Comparison of ENCODE assay signal across 9 mouse cellular contexts in genomic region chr17:36030703-36031582, GRCm38 (mm10). TPM values are rescaled to one million over a fixed set of nuclear protein-coding genes. Genes with fewer than 3 reads are reported as not detected.
DNase-seq lines count a peak whose midpoint lies in the region; ATAC-seq and TF ChIP-seq lines count a peak whose summit lies in the region.
"Not testable (repeated sequence)": the region's sequence is repeated elsewhere in the genome, so short reads cannot be mapped to it uniquely, and the experiment has no call there.
"Had no signal": no experiment of that assay in that cellular context is flagged by ENCODE, and none has a peak within 500 bp of the region (broad histone marks: within the 10 kb centered on the region; RNA-seq: fewer than 3 reads in every experiment).

No protein-coding gene starts in this region.

- peak overlapping the region; percentile 15 for H3K4me3 ChIP-seq in cerebellum, adult 2 months (replicated peaks; ENCODE audit: insufficient read depth, low read depth, low read length)
- H3K4me3 ChIP-seq in forebrain, embryonic 14.5 days (ENCODE audit: low read depth, low read length) = peak overlapping the region; percentile 38
- peak overlapping the region; percentile 64 for H3K4me3 ChIP-seq in heart, postnatal 0 days (ENCODE audit: low read depth, low read length)
- peak overlapping the region; percentile 51 for H3K4me3 ChIP-seq in kidney, adult 2 months (ENCODE audit: insufficient read depth, low read depth, low read length)
- peak overlapping the region; percentile 70 for H3K4me3 ChIP-seq in liver, embryonic 12.5 days
- peak overlapping the region; percentile 37; the same call in 1 of the 2 replicates for H3K4me3 ChIP-seq in midbrain, embryonic 11.5 days (ENCODE audit: low read depth, low read length)

- not testable (repeated sequence) for TF ChIP-seq EP300 in heart, postnatal 0 days (IDR thresholded peaks at IDR 0.05; ENCODE audit: low read depth)

- WGBS in cerebellum, adult 2 months = 49% methylated on average over 8 of the region's 8 CpGs
- 36% methylated on average over 8 of the region's 8 CpGs for WGBS in forebrain, embryonic 14.5 days
- 48% methylated on average over 8 of the region's 8 CpGs for WGBS in heart, postnatal 0 days
- 47% methylated on average over 8 of the region's 8 CpGs for WGBS in kidney, adult 2 months
- WGBS in liver, embryonic 12.5 days (ENCODE audit: insufficient replicate concordance) = 64% methylated on average over 8 of the region's 8 CpGs
- WGBS in midbrain, embryonic 11.5 days = 49% methylated on average over 7 of the region's 8 CpGs

- H3K27me3 ChIP-seq in cerebellum, adult 2 months (ENCODE audit: control insufficient read depth, insufficient read depth, low read length); forebrain, embryonic 14.5 days (replicated peaks; ENCODE audit: control insufficient read depth, insufficient read depth, low read length); heart, postnatal 0 days (ENCODE audit: control insufficient read depth, insufficient read depth, low read length); kidney, adult 2 months (replicated peaks; ENCODE audit: control insufficient read depth, insufficient read depth, low read length); liver, embryonic 12.5 days (replicated peaks); midbrain, embryonic 11.5 days (ENCODE audit: control insufficient read depth, insufficient read depth, low read length): not testable (repeated sequence)

- TF ChIP-seq CTCF in cerebellum, adult 2 months (IDR thresholded peaks at IDR 0.05; ENCODE audit: borderline replicate concordance, insufficient read depth, low read depth, low read length); heart, postnatal 0 days (IDR thresholded peaks at IDR 0.05; ENCODE audit: low read depth); kidney, adult 2 months (conservative IDR thresholded peaks at IDR 0.05; ENCODE audit: insufficient read depth, insufficient read length, low read depth, low read length): not testable (repeated sequence)

- not testable (repeated sequence) for H3K4me1 ChIP-seq in cerebellum, adult 2 months (ENCODE audit: control insufficient read depth, insufficient read depth, low read length); forebrain, embryonic 14.5 days (ENCODE audit: control insufficient read depth, insufficient read depth, low read length); heart, postnatal 0 days (ENCODE audit: control insufficient read depth, insufficient read depth); kidney, adult 2 months (ENCODE audit: control insufficient read depth, insufficient read depth, low read length); midbrain, embryonic 11.5 days (ENCODE audit: control insufficient read depth, insufficient read depth, low read length)
- H3K4me1 ChIP-seq in liver, embryonic 12.5 days = peaks cover 33% of the 10 kb centered on the region

- not testable (repeated sequence) for H3K27ac ChIP-seq in cerebellum, adult 2 months (ENCODE audit: insufficient read depth, low read length); forebrain, embryonic 14.5 days (ENCODE audit: low read depth, low read length); heart, postnatal 0 days (ENCODE audit: low read depth); kidney, adult 2 months (ENCODE audit: insufficient read depth, low read depth, low read length); midbrain, embryonic 11.5 days (ENCODE audit: low read depth, low read length)
- H3K27ac ChIP-seq in liver, embryonic 12.5 days = peak overlapping the region; percentile 22; the same call in 1 of the 2 replicates

- H3K36me3 ChIP-seq in forebrain, embryonic 14.5 days (ENCODE audit: control insufficient read depth, insufficient read depth, low read length); heart, postnatal 0 days (replicated peaks; ENCODE audit: control insufficient read depth, insufficient read depth, low read length); kidney, adult 2 months (ENCODE audit: control insufficient read depth, insufficient read depth, low read length); liver, embryonic 12.5 days; midbrain, embryonic 11.5 days (ENCODE audit: control insufficient read depth, insufficient read depth, low read length): not testable (repeated sequence)

- peak; percentile 15; the same call in 1 of the 2 replicates for ATAC-seq in forebrain, embryonic 14.5 days
- ATAC-seq in heart, postnatal 0 days (ENCODE audit: insufficient read depth, low read depth); liver, embryonic 12.5 days: not testable (repeated sequence)
- 0 out of 2 replicates have a peak, but pooled peaks have one; percentile 15 for ATAC-seq in midbrain, embryonic 11.5 days (ENCODE audit: low FRiP score)

- not testable (repeated sequence) for TF ChIP-seq POLR2A in cerebellum, adult 2 months (IDR thresholded peaks at IDR 0.05; ENCODE audit: borderline replicate concordance, insufficient read depth, low read length); kidney, adult 2 months (IDR thresholded peaks at IDR 0.05; ENCODE audit: low read depth, low read length)

- DNase-seq in cerebellum, adult 2 months = peak in 1 of 2 experiments; percentile 20
- DNase-seq in forebrain, embryonic 14.5 days (ENCODE audit: low spot score); heart, postnatal 0 days (ENCODE audit: low spot score); kidney, adult 2 months: not testable (repeated sequence)
- DNase-seq in midbrain, embryonic 11.5 days (ENCODE audit: low spot score, missing footprints) = peak; percentile 62
- peak; percentile 28 for DNase-seq in retina, postnatal 1 day

- H3K4me2 ChIP-seq in forebrain, embryonic 14.5 days (ENCODE audit: low read length) = peak overlapping the region; percentile 74
- peak overlapping the region; percentile 88 for H3K4me2 ChIP-seq in heart, postnatal 0 days (ENCODE audit: low read depth, low read length)
- H3K4me2 ChIP-seq in liver, embryonic 12.5 days = peak overlapping the region; percentile 93
- peak overlapping the region; percentile 69 for H3K4me2 ChIP-seq in midbrain, embryonic 11.5 days

- H3K9ac ChIP-seq in forebrain, embryonic 14.5 days (ENCODE audit: low read length) = peak overlapping the region; percentile 58; the same call in 1 of the 2 replicates
- H3K9ac ChIP-seq in heart, postnatal 0 days (replicated peaks; ENCODE audit: low read depth, low read length) = not testable (repeated sequence)
- peak overlapping the region; percentile 75 for H3K9ac ChIP-seq in liver, embryonic 12.5 days
- H3K9ac ChIP-seq in midbrain, embryonic 11.5 days (ENCODE audit: low read length) = peak overlapping the region; percentile 14; the same call in 1 of the 2 replicates

- H3K9me3 ChIP-seq in forebrain, embryonic 14.5 days (replicated peaks; ENCODE audit: control insufficient read depth, low read length); heart, postnatal 0 days (replicated peaks; ENCODE audit: control insufficient read depth, low read length); liver, embryonic 12.5 days (replicated peaks); midbrain, embryonic 11.5 days (ENCODE audit: control insufficient read depth, low read length): not testable (repeated sequence)

RNA-seq across cellular contexts. Expression of gene H2-T23, which starts 1.7 kb away (rescaled TPM):
- 13.0 and 17.3 TPM in 2 replicates for polyA plus RNA-seq in cerebellum, adult 2 months (2012; rRNA removed)
- 4.5 and 5.6 TPM in 2 replicates for polyA plus RNA-seq in forebrain, embryonic 14.5 days (2014; fragmentation: Nextera tagmentation; extraction: Ambion mirVana)
- 19.2 and 34.8 TPM in 2 replicates for total RNA-seq in heart, postnatal 0 days (2014; rRNA removed; ENCODE audit: low replicate concordance)
- 10.3 and 10.8 TPM in 2 replicates for polyA plus RNA-seq in heart, postnatal 0 days (2015; fragmentation: Nextera tagmentation; extraction: Ambion mirVana)
- polyA plus RNA-seq in kidney, adult 2 months (2012; rRNA removed) = 174 and 175 TPM in 2 replicates
- 19.5 and 20.5 TPM in 2 replicates for polyA plus RNA-seq in liver, embryonic 12.5 days (2016; fragmentation: Nextera tagmentation; extraction: Ambion mirVana)
- polyA plus RNA-seq in midbrain, embryonic 11.5 days (2014; fragmentation: Nextera tagmentation; extraction: Ambion mirVana) = 3.2 and 3.3 TPM in 2 replicates

RNA-seq across cellular contexts. Expression of gene H2-T24, which starts 10.6 kb away (rescaled TPM):
- polyA plus RNA-seq in cerebellum, adult 2 months (2012; rRNA removed) = 0.95 and 1.1 TPM in 2 replicates
- 2.3 and 4.8 TPM in 2 replicates for polyA plus RNA-seq in forebrain, embryonic 14.5 days (2014; fragmentation: Nextera tagmentation; extraction: Ambion mirVana)
- 6.2 TPM in 1 of 2 replicates, not detected in the other for total RNA-seq in heart, postnatal 0 days (2014; rRNA removed; ENCODE audit: low replicate concordance)
- polyA plus RNA-seq in heart, postnatal 0 days (2015; fragmentation: Nextera tagmentation; extraction: Ambion mirVana) = 1.8 TPM in 2 replicates
- 3.5 and 5.4 TPM in 2 replicates for polyA plus RNA-seq in kidney, adult 2 months (2012; rRNA removed)
- polyA plus RNA-seq in liver, embryonic 12.5 days (2016; fragmentation: Nextera tagmentation; extraction: Ambion mirVana) = 4.6 and 5.7 TPM in 2 replicates
- polyA plus RNA-seq in midbrain, embryonic 11.5 days (2014; fragmentation: Nextera tagmentation; extraction: Ambion mirVana) = 3.1 TPM in 2 replicates

RNA-seq across cellular contexts. Expression of gene H2-T22, which starts 11.6 kb away (rescaled TPM):
- 25.5 and 31.0 TPM in 2 replicates for polyA plus RNA-seq in cerebellum, adult 2 months (2012; rRNA removed)
- polyA plus RNA-seq in forebrain, embryonic 14.5 days (2014; fragmentation: Nextera tagmentation; extraction: Ambion mirVana) = 6.2 and 7.1 TPM in 2 replicates
- 17.4 and 19.6 TPM in 2 replicates for total RNA-seq in heart, postnatal 0 days (2014; rRNA removed; ENCODE audit: low replicate concordance)
- polyA plus RNA-seq in heart, postnatal 0 days (2015; fragmentation: Nextera tagmentation; extraction: Ambion mirVana) = 8.2 and 8.4 TPM in 2 replicates
- polyA plus RNA-seq in kidney, adult 2 months (2012; rRNA removed) = 70.6 and 73.2 TPM in 2 replicates
- polyA plus RNA-seq in liver, embryonic 12.5 days (2016; fragmentation: Nextera tagmentation; extraction: Ambion mirVana) = 7.5 and 8.4 TPM in 2 replicates
- 7.3 and 7.6 TPM in 2 replicates for polyA plus RNA-seq in midbrain, embryonic 11.5 days (2014; fragmentation: Nextera tagmentation; extraction: Ambion mirVana)

RNA-seq across cellular contexts. Expression of gene Gm6034, which starts 11.8 kb away (rescaled TPM):
- not detected in 2 replicates for polyA plus RNA-seq in cerebellum, adult 2 months (2012; rRNA removed)
- not detected in 2 replicates for polyA plus RNA-seq in forebrain, embryonic 14.5 days (2014; fragmentation: Nextera tagmentation; extraction: Ambion mirVana)
- not detected in 2 replicates for total RNA-seq in heart, postnatal 0 days (2014; rRNA removed; ENCODE audit: low replicate concordance)
- polyA plus RNA-seq in heart, postnatal 0 days (2015; fragmentation: Nextera tagmentation; extraction: Ambion mirVana) = not detected in 2 replicates
- not detected in 2 replicates for polyA plus RNA-seq in kidney, adult 2 months (2012; rRNA removed)
- polyA plus RNA-seq in liver, embryonic 12.5 days (2016; fragmentation: Nextera tagmentation; extraction: Ambion mirVana) = not detected in 2 replicates
- polyA plus RNA-seq in midbrain, embryonic 11.5 days (2014; fragmentation: Nextera tagmentation; extraction: Ambion mirVana) = not detected in 2 replicates
- total RNA-seq: granulocyte monocyte progenitor cell, adult 5-6 weeks; layer of hippocampus, postnatal 14 days had no signal

RNA-seq across cellular contexts. Expression of gene Gm11127, which starts 27.2 kb away (rescaled TPM):
- 0.08 and 0.15 TPM in 2 replicates for polyA plus RNA-seq in cerebellum, adult 2 months (2012; rRNA removed)
- polyA plus RNA-seq in forebrain, embryonic 14.5 days (2014; fragmentation: Nextera tagmentation; extraction: Ambion mirVana) = not detected in 2 replicates
- total RNA-seq in heart, postnatal 0 days (2014; rRNA removed; ENCODE audit: low replicate concordance) = not detected in 2 replicates
- not detected in 2 replicates for polyA plus RNA-seq in heart, postnatal 0 days (2015; fragmentation: Nextera tagmentation; extraction: Ambion mirVana)
- polyA plus RNA-seq in kidney, adult 2 months (2012; rRNA removed) = 13.9 and 14.8 TPM in 2 replicates
- not detected in 2 replicates for polyA plus RNA-seq in liver, embryonic 12.5 days (2016; fragmentation: Nextera tagmentation; extraction: Ambion mirVana)
- not detected in 2 replicates for polyA plus RNA-seq in midbrain, embryonic 11.5 days (2014; fragmentation: Nextera tagmentation; extraction: Ambion mirVana)
- total RNA-seq: granulocyte monocyte progenitor cell, adult 5-6 weeks had no signal

Comparison
In these comparisons a context has a peak if more than half of its experiments do, and no peak if none do; other contexts are left out.
1. H3K4me3 ChIP-seq: peak in every context shown above with its lines; median percentile 70 in liver, embryonic 12.5 days; 64 in heart, postnatal 0 days; 51 in kidney, adult 2 months; 38 in forebrain, embryonic 14.5 days; 37 in midbrain, embryonic 11.5 days; 15 in cerebellum, adult 2 months.